Comparison of ENCODE assay signal across 32 mouse cellular contexts in the genomic region with DNA sequence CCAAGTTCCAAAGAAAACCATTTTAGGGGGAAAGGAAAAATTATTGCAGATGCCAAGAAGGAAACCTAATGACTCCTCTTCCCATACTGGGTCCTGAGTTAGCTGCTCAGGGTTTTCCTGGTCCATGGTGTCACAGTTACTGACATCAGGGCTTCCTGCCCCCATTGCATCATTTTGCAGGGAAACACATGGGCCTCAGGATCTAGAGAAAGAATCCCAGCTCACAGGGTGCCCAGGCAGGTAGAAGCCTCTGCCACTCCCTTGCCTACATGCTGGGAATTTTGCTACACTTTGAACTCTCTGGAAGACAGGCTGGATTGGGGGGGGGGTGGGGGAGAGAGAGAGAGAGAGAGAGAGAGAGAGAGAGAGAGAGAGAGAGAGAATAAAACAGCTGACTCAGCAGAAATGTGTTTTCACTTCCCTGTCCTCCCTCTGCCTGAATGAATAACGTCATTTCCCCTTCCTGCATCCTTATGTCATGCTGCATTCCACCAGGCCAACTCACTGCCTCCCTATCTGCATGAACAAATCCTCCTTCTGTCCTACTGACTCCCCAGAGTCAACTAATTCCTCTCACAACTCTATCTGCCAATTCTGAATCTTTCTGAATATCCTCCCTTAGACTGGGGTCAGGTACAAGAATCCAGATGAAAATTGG. TPM values are rescaled to one million over a fixed set of nuclear protein-coding genes. Genes with fewer than 3 reads are reported as not detected.
DNase-seq lines count a peak whose midpoint lies in the region; ATAC-seq and TF ChIP-seq lines count a peak whose summit lies in the region.
"Had no signal": no experiment of that assay in that cellular context is flagged by ENCODE, and none has a peak within 500 bp of the region (broad histone marks: within the 10 kb centered on the region; RNA-seq: fewer than 3 reads in every experiment).

No protein-coding gene starts in this region.

- TF ChIP-seq EP300 in CH12.LX (IDR thresholded peaks at IDR 0.05; ENCODE audit: low read length) = no peak

- TF ChIP-seq RAD21 in CH12.LX (IDR thresholded peaks at IDR 0.05; ENCODE audit: low read depth, low read length) = no peak

- TF ChIP-seq POLR2A in CH12.LX (IDR thresholded peaks at IDR 0.05; ENCODE audit: low read depth, low read length) = no peak

- no peak overlapping the region for H3K27ac ChIP-seq in intestine, postnatal 0 days (ENCODE audit: low read depth, low read length)
- no peak overlapping the region for H3K27ac ChIP-seq in intestine, embryonic 15.5 days
- H3K27ac ChIP-seq in CH12.LX (ENCODE audit: insufficient read depth, low read depth) = no peak overlapping the region
- no peak overlapping the region for H3K27ac ChIP-seq in hindbrain, embryonic 13.5 days
- H3K27ac ChIP-seq: embryonic facial prominence, embryonic 13.5 days; forebrain, embryonic 12.5 days; hindbrain, embryonic 15.5 days; kidney, embryonic 15.5 days; midbrain, embryonic 15.5 days; neural tube, embryonic 12.5 days had no signal

- DNase-seq in 3T3-L1 (ENCODE audit: low read depth, low spot score) = peak; percentile 62
- DNase-seq in CH12.LX (ENCODE audit: extremely low read depth) = peak; percentile 45
- DNase-seq in retina, embryonic 14.5 days (ENCODE audit: low spot score) = no peak
- DNase-seq in heart, adult 9 months (ENCODE audit: low spot score in 2 of 2) = no peak
- DNase-seq: adrenal gland, postnatal 14 days; cerebellum, adult 2 months; cerebellum, postnatal 25 days; embryo, embryonic 11 days; heart, postnatal 36 days; lung, adult 2 months; right cerebral cortex, postnatal 4 days had no signal

- dilution Hi-C loops in CH12.LX (cut with MboI; ENCODE audit: extremely low pct_ligation_motif_present, extremely low pct_unique_long_range_greater_than_20kb, low sequenced_read_pairs) = no loop called here

- no peaks in the 10 kb centered on the region for H3K27me3 ChIP-seq in intestine, postnatal 0 days (replicated peaks; ENCODE audit: control insufficient read depth, insufficient read depth, low read length)
- no peaks in the 10 kb centered on the region for H3K27me3 ChIP-seq in intestine, embryonic 15.5 days (replicated peaks)
- no peaks in the 10 kb centered on the region for H3K27me3 ChIP-seq in CH12.LX (replicated peaks)
- H3K27me3 ChIP-seq in hindbrain, embryonic 13.5 days = no peaks in the 10 kb centered on the region
- H3K27me3 ChIP-seq: embryonic facial prominence, embryonic 13.5 days; forebrain, embryonic 12.5 days; hindbrain, embryonic 15.5 days; kidney, embryonic 15.5 days; midbrain, embryonic 15.5 days; neural tube, embryonic 12.5 days had no signal

- H3K9me3 ChIP-seq in intestine, postnatal 0 days (ENCODE audit: control insufficient read depth) = no peaks in the 10 kb centered on the region
- H3K9me3 ChIP-seq in intestine, embryonic 15.5 days = no peaks in the 10 kb centered on the region
- no peaks in the 10 kb centered on the region for H3K9me3 ChIP-seq in CH12.LX (replicated peaks; ENCODE audit: low read length)
- H3K9me3 ChIP-seq in hindbrain, embryonic 13.5 days = no peaks in the 10 kb centered on the region
- H3K9me3 ChIP-seq: embryonic facial prominence, embryonic 13.5 days; forebrain, embryonic 12.5 days; hindbrain, embryonic 15.5 days; kidney, embryonic 15.5 days; midbrain, embryonic 15.5 days; neural tube, embryonic 12.5 days had no signal

- no peaks in the 10 kb centered on the region for H3K79me2 ChIP-seq in CH12.LX (replicated peaks; ENCODE audit: control insufficient read depth, extremely low read depth, insufficient read depth, poor library complexity, severe bottlenecking)

- WGBS in intestine, postnatal 0 days = 18% methylated on average over 1 of the region's 1 CpGs
- WGBS in intestine, embryonic 15.5 days = 14% methylated on average over 1 of the region's 1 CpGs
- 30% methylated on average over 1 of the region's 1 CpGs for WGBS in hindbrain, embryonic 13.5 days

- H3K4me3 ChIP-seq in intestine, postnatal 0 days (ENCODE audit: low read depth, low read length) = no peak overlapping the region
- H3K4me3 ChIP-seq in intestine, embryonic 15.5 days (replicated peaks) = no peak overlapping the region
- no peak overlapping the region for H3K4me3 ChIP-seq in CH12.LX (replicated peaks in 1 of 3; ENCODE audit: low read depth in 2 of 3, low read length in 2 of 3, poor library complexity in 1 of 3)
- no peak overlapping the region for H3K4me3 ChIP-seq in hindbrain, embryonic 13.5 days
- H3K4me3 ChIP-seq: embryonic facial prominence, embryonic 13.5 days; erythroblast, embryonic 14.5 days; forebrain, embryonic 12.5 days; hindbrain, embryonic 15.5 days; kidney, embryonic 15.5 days; midbrain, embryonic 15.5 days; neural tube, embryonic 12.5 days had no signal

- no peak for TF ChIP-seq CTCF in intestine, postnatal 0 days (IDR thresholded peaks at IDR 0.05; ENCODE audit: low read depth)
- TF ChIP-seq CTCF in CH12.LX (conservative IDR thresholded peaks at IDR 0.05 in 1 of 2, IDR thresholded peaks at IDR 0.05 in 1 of 2; ENCODE audit: low read depth in 2 of 2, low read length in 2 of 2) = no peak

- peak; percentile 59 for ATAC-seq in intestine, postnatal 0 days
- no peak for ATAC-seq in intestine, embryonic 15.5 days
- peak; percentile 39; the same call in 1 of the 2 replicates for ATAC-seq in common myeloid progenitor, adult 5-6 weeks (replicated peaks; ENCODE audit: low read depth, poor library complexity, severe bottlenecking)
- no peak for ATAC-seq in hindbrain, embryonic 13.5 days (ENCODE audit: low FRiP score)
- ATAC-seq: activated CD4-positive, CD25-positive, alpha-beta regulatory T cell, adult 4 months; intestine, embryonic 16.5 days; midbrain, embryonic 15.5 days had no signal

- in situ Hi-C loops in CH12.LX (cut with MboI; ENCODE audit: low pct_ligation_motif_present, low pct_unique_long_range_greater_than_20kb, low sequenced_read_pairs) = no loop called here

- H3K36me3 ChIP-seq in intestine, postnatal 0 days (ENCODE audit: control insufficient read depth, insufficient read depth) = no peaks in the 10 kb centered on the region
- H3K36me3 ChIP-seq in intestine, embryonic 15.5 days = no peaks in the 10 kb centered on the region
- H3K36me3 ChIP-seq in CH12.LX (replicated peaks in 1 of 2; ENCODE audit: control insufficient read depth in 1 of 2, insufficient read depth in 1 of 2, low read length in 1 of 2) = no peaks in the 10 kb centered on the region
- no peaks in the 10 kb centered on the region for H3K36me3 ChIP-seq in hindbrain, embryonic 13.5 days
- H3K36me3 ChIP-seq: embryonic facial prominence, embryonic 13.5 days; forebrain, embryonic 12.5 days; hindbrain, embryonic 15.5 days; kidney, embryonic 15.5 days; midbrain, embryonic 15.5 days; neural tube, embryonic 12.5 days had no signal

- H3K4me1 ChIP-seq in intestine, postnatal 0 days (replicated peaks; ENCODE audit: control insufficient read depth, insufficient read depth, low read length) = no peaks in the 10 kb centered on the region
- H3K4me1 ChIP-seq in intestine, embryonic 15.5 days (replicated peaks) = no peaks in the 10 kb centered on the region
- H3K4me1 ChIP-seq in CH12.LX (ENCODE audit: control insufficient read depth in 1 of 2, insufficient read depth in 2 of 2) = peaks cover 0 to 7% of the 10 kb centered on the region in 2 experiments; a peak in 2 of 4 replicates
- H3K4me1 ChIP-seq in hindbrain, embryonic 13.5 days (replicated peaks) = no peaks in the 10 kb centered on the region
- H3K4me1 ChIP-seq: embryonic facial prominence, embryonic 13.5 days; forebrain, embryonic 12.5 days; hindbrain, embryonic 15.5 days; kidney, embryonic 15.5 days; midbrain, embryonic 15.5 days; neural tube, embryonic 12.5 days had no signal

- no peak overlapping the region for H3K9ac ChIP-seq in intestine, postnatal 0 days (ENCODE audit: low read depth, low read length)
- H3K9ac ChIP-seq in intestine, embryonic 15.5 days = no peak overlapping the region
- H3K9ac ChIP-seq in CH12.LX (ENCODE audit: insufficient read depth, low read depth) = no peak overlapping the region
- H3K9ac ChIP-seq in hindbrain, embryonic 13.5 days = no peak overlapping the region
- H3K9ac ChIP-seq: embryonic facial prominence, embryonic 13.5 days; forebrain, embryonic 12.5 days; hindbrain, embryonic 15.5 days; kidney, embryonic 15.5 days; midbrain, embryonic 15.5 days; neural tube, embryonic 12.5 days had no signal

- H3K4me2 ChIP-seq in intestine, postnatal 0 days (replicated peaks; ENCODE audit: low read depth) = no peak overlapping the region
- no peak overlapping the region for H3K4me2 ChIP-seq in intestine, embryonic 15.5 days (replicated peaks)
- no peak overlapping the region for H3K4me2 ChIP-seq in CH12.LX (ENCODE audit: insufficient read depth, low read depth, poor library complexity, severe bottlenecking)
- H3K4me2 ChIP-seq in hindbrain, embryonic 13.5 days = no peak overlapping the region
- H3K4me2 ChIP-seq: embryonic facial prominence, embryonic 13.5 days; forebrain, embryonic 12.5 days; hindbrain, embryonic 15.5 days; kidney, embryonic 15.5 days; liver, embryonic 11.5 days; midbrain, embryonic 15.5 days; neural tube, embryonic 12.5 days had no signal

RNA-seq across cellular contexts. Expression of a gene that starts 7.2 kb away (rescaled TPM):
- polyA plus RNA-seq in intestine, postnatal 0 days (2015; fragmentation: Nextera tagmentation; extraction: Ambion mirVana) = not detected in 2 replicates
- not detected in 2 replicates for polyA plus RNA-seq in intestine, embryonic 15.5 days (2015; fragmentation: Nextera tagmentation; extraction: Ambion mirVana)
- total RNA-seq in CH12.LX (2012; rRNA removed) (not detected in 2 replicates), CH12.LX (2014; rRNA removed) (not detected in 2 replicates)
- not detected in 2 replicates for polyA plus RNA-seq in CH12.LX (2012; ENCODE audit: insufficient read length, low read depth)
- not detected in 2 replicates for total RNA-seq in common myeloid progenitor, adult 5-6 weeks (2017)
- polyA plus RNA-seq in hindbrain, embryonic 13.5 days (2015; fragmentation: Nextera tagmentation; extraction: Ambion mirVana) = not detected in 2 replicates
- total RNA-seq: adrenal gland, postnatal 14 days; gastrocnemius, adult 8-10 months; heart, postnatal 36 days; layer of hippocampus, postnatal 25 days had no signal
- polyA plus RNA-seq: activated CD4-positive, CD25-positive, alpha-beta regulatory T cell, adult 4 months; cerebellum, adult 2 months; embryonic facial prominence, embryonic 13.5 days; erythroblast, embryonic 14.5 days; forebrain, embryonic 12.5 days; gonadal fat pad, adult 2 months; heart, embryonic 14.5 days; hindbrain, embryonic 15.5 days; intestine, embryonic 16.5 days; kidney, embryonic 15.5 days; limb, embryonic 11.5 days; liver, embryonic 11.5 days; lung, adult 2 months; midbrain, embryonic 15.5 days; neural tube, embryonic 12.5 days; stomach, embryonic 16.5 days; thymus, postnatal 0 days had no signal

RNA-seq across cellular contexts. Expression of a gene that starts 21.5 kb away (rescaled TPM):
- polyA plus RNA-seq in intestine, postnatal 0 days (2015; fragmentation: Nextera tagmentation; extraction: Ambion mirVana) = not detected in 2 replicates
- polyA plus RNA-seq in intestine, embryonic 15.5 days (2015; fragmentation: Nextera tagmentation; extraction: Ambion mirVana) = 0.20 and 0.33 TPM in 2 replicates
- total RNA-seq in CH12.LX (2012; rRNA removed) (0.21 TPM in 1 of 2 replicates, not detected in the other), CH12.LX (2014; rRNA removed) (0.38 and 0.39 TPM in 2 replicates)
- not detected in 2 replicates for polyA plus RNA-seq in CH12.LX (2012; ENCODE audit: insufficient read length, low read depth)
- not detected in 2 replicates for total RNA-seq in common myeloid progenitor, adult 5-6 weeks (2017)
- not detected in 2 replicates for polyA plus RNA-seq in hindbrain, embryonic 13.5 days (2015; fragmentation: Nextera tagmentation; extraction: Ambion mirVana)
- total RNA-seq: adrenal gland, postnatal 14 days; heart, postnatal 36 days; layer of hippocampus, postnatal 25 days had no signal
- polyA plus RNA-seq: activated CD4-positive, CD25-positive, alpha-beta regulatory T cell, adult 4 months; embryonic facial prominence, embryonic 13.5 days; erythroblast, embryonic 14.5 days; forebrain, embryonic 12.5 days; gonadal fat pad, adult 2 months; heart, embryonic 14.5 days; hindbrain, embryonic 15.5 days; intestine, embryonic 16.5 days; limb, embryonic 11.5 days; liver, embryonic 11.5 days; lung, adult 2 months; midbrain, embryonic 15.5 days; neural tube, embryonic 12.5 days; stomach, embryonic 16.5 days; thymus, postnatal 0 days had no signal

RNA-seq across cellular contexts. Expression of a gene that starts 31.2 kb away (rescaled TPM):
- not detected in 2 replicates for polyA plus RNA-seq in intestine, postnatal 0 days (2015; fragmentation: Nextera tagmentation; extraction: Ambion mirVana)
- not detected in 2 replicates for polyA plus RNA-seq in intestine, embryonic 15.5 days (2015; fragmentation: Nextera tagmentation; extraction: Ambion mirVana)
- total RNA-seq in CH12.LX (2012; rRNA removed) (not detected in 2 replicates), CH12.LX (2014; rRNA removed) (not detected in 2 replicates)
- not detected in 2 replicates for polyA plus RNA-seq in CH12.LX (2012; ENCODE audit: insufficient read length, low read depth)
- not detected in 2 replicates for total RNA-seq in common myeloid progenitor, adult 5-6 weeks (2017)
- not detected in 2 replicates for polyA plus RNA-seq in hindbrain, embryonic 13.5 days (2015; fragmentation: Nextera tagmentation; extraction: Ambion mirVana)
- total RNA-seq: adrenal gland, postnatal 14 days; gastrocnemius, adult 8-10 months; heart, postnatal 36 days; layer of hippocampus, postnatal 25 days had no signal
- polyA plus RNA-seq: activated CD4-positive, CD25-positive, alpha-beta regulatory T cell, adult 4 months; cerebellum, adult 2 months; erythroblast, embryonic 14.5 days; forebrain, embryonic 12.5 days; heart, embryonic 14.5 days; hindbrain, embryonic 15.5 days; intestine, embryonic 16.5 days; limb, embryonic 11.5 days; liver, embryonic 11.5 days; lung, adult 2 months; midbrain, embryonic 15.5 days; neural tube, embryonic 12.5 days; stomach, embryonic 16.5 days had no signal

RNA-seq across cellular contexts. Expression of a gene that starts 53.0 kb away (rescaled TPM):
- polyA plus RNA-seq in intestine, postnatal 0 days (2015; fragmentation: Nextera tagmentation; extraction: Ambion mirVana) = 0.52 and 2.0 TPM in 2 replicates
- polyA plus RNA-seq in intestine, embryonic 15.5 days (2015; fragmentation: Nextera tagmentation; extraction: Ambion mirVana) = 2.8 and 5.7 TPM in 2 replicates
- 0.21 and 0.46 TPM in 2 replicates for total RNA-seq in CH12.LX (2012; rRNA removed)
- 0.39 and 0.56 TPM in 2 replicates for total RNA-seq in CH12.LX (2014; rRNA removed)
- polyA plus RNA-seq in CH12.LX (2012; ENCODE audit: insufficient read length, low read depth) = 0.76 and 0.96 TPM in 2 replicates
- total RNA-seq in common myeloid progenitor, adult 5-6 weeks (2017) = not detected in 2 replicates
- 0.51 TPM in 1 of 2 replicates, not detected in the other for polyA plus RNA-seq in hindbrain, embryonic 13.5 days (2015; fragmentation: Nextera tagmentation; extraction: Ambion mirVana)
- total RNA-seq: gastrocnemius, adult 8-10 months had no signal
- polyA plus RNA-seq: embryonic facial prominence, embryonic 13.5 days; erythroblast, embryonic 14.5 days; forebrain, embryonic 12.5 days; liver, embryonic 11.5 days; neural tube, embryonic 12.5 days; thymus, postnatal 0 days had no signal

Comparison
In these comparisons a context has a peak if more than half of its experiments do, and no peak if none do; other contexts are left out.
1. ATAC-seq: peak in intestine, postnatal 0 days (single experiment) and common myeloid progenitor, adult 5-6 weeks (single experiment); none in intestine, embryonic 15.5 days (single experiment) and hindbrain, embryonic 13.5 days (single experiment).
2. DNase-seq: peak in 3T3-L1 (single experiment) and CH12.LX (single experiment); none in retina, embryonic 14.5 days (single experiment) and heart, adult 9 months (0 of 2).